Mouse (Mus musculus): ENCODE measurements around the gene Becn1.

The Becn1 gene

GRCm38 (mm10) chr11:101272446-101272845 is 29.6 kb downstream of the Becn1 start:
- no peak for DNase-seq (ENCODE audit: low read depth, low spot score)

- DNase-seq (ENCODE audit: low read depth, low spot score), result no peak
These were observed 32.4 kb downstream of the Becn1 start for GRCm38 (mm10) chr11:101269577-101270116.

- no peak for DNase-seq (ENCODE audit: low read depth, low spot score)
These were observed 36.2 kb downstream of the Becn1 start for GRCm38 (mm10) chr11:101265906-101266305.

GRCm38 (mm10) chr11:101264954-101265471 is 37.1 kb downstream of the Becn1 start:
- DNase-seq (ENCODE audit: low read depth, low spot score), result no peak

GRCm38 (mm10) chr11:101263989-101264280 is 38.2 kb downstream of the Becn1 start:
- DNase-seq (ENCODE audit: low read depth, low spot score), result no peak

- DNase-seq (ENCODE audit: low read depth, low spot score), result no peak
These were observed 38.7 kb downstream of the Becn1 start for GRCm38 (mm10) chr11:101263138-101263988.

GRCm38 (mm10) chr11:101262272-101262967 is 39.7 kb downstream of the Becn1 start:
- no peak for DNase-seq (ENCODE audit: low read depth, low spot score)

- no peak for DNase-seq (ENCODE audit: low read depth, low spot score)
These were observed 41.2 kb downstream of the Becn1 start for GRCm38 (mm10) chr11:101260826-101261380.

- no peak for DNase-seq (ENCODE audit: low read depth, low spot score)
These were observed 41.9 kb downstream of the Becn1 start, which contains the start of gene Wnk4 for GRCm38 (mm10) chr11:101259948-101260825. Gene Wnk4, plus strand, starts transcription at chr11:101260567.

GRCm38 (mm10) chr11:101259261-101259712 is 42.8 kb downstream of the Becn1 start:
- DNase-seq (ENCODE audit: low read depth, low spot score), result no peak

- DNase-seq (ENCODE audit: low read depth, low spot score), result no peak
These were observed 46.0 kb downstream of the Becn1 start for GRCm38 (mm10) chr11:101255826-101256775.

- DNase-seq (ENCODE audit: low read depth, low spot score), result peak; percentile 74
These were observed 48.3 kb downstream of the Becn1 start, which contains the start of gene Vps25 for GRCm38 (mm10) chr11:101253613-101254389. Gene Vps25, plus strand, starts transcription at chr11:101253707.

- no peak for DNase-seq (ENCODE audit: low read depth, low spot score)
These were observed 49.1 kb downstream of the Becn1 start for GRCm38 (mm10) chr11:101252941-101253340.

GRCm38 (mm10) chr11:101251031-101251430 is 51.1 kb downstream of the Becn1 start:
- DNase-seq (ENCODE audit: low read depth, low spot score), result no peak

GRCm38 (mm10) chr11:101248258-101248994 is 53.7 kb downstream of the Becn1 start:
- DNase-seq (ENCODE audit: low read depth, low spot score), result peak; percentile 58

GRCm38 (mm10) chr11:101247521-101248030 is 54.5 kb downstream of the Becn1 start:
- DNase-seq (ENCODE audit: low read depth, low spot score), result no peak

GRCm38 (mm10) chr11:101246702-101247012 is 55.4 kb downstream of the Becn1 start:
- DNase-seq (ENCODE audit: low read depth, low spot score), result no peak
